Mouse (Mus musculus) thymus, adult 2 months (tissue): ENCODE data around the gene Stk31. TPM values are rescaled to one million over a fixed set of nuclear protein-coding genes. Genes with fewer than 3 reads are reported as not detected.

ENCODE experiments used
- DNase-seq: peaks from one replicate; pipeline ENCODE4 v3.0.0; 2021
- H3K27ac ChIP-seq: fragments of 200-500 bp; 2 replicates; pipeline ENCODE4 v1.5.1; 2012; ENCODE audit warnings: low read length, control low read depth; ENCODE audit not compliant: control insufficient read depth, insufficient read depth
- H3K27me3 ChIP-seq: fragments of 200-500 bp; 2 replicates; pipeline ENCODE4 v1.6.1; 2012; ENCODE audit warnings: mild to moderate bottlenecking, low read length, moderate library complexity, mixed read lengths; ENCODE audit not compliant: control insufficient read depth, insufficient read depth
- H3K36me3 ChIP-seq: fragments of 200-500 bp; 2 replicates; pipeline ENCODE4 v1.6.1; 2012; ENCODE audit warnings: mild to moderate bottlenecking, low read length, moderate library complexity; ENCODE audit not compliant: control insufficient read depth, insufficient read depth
- H3K4me1 ChIP-seq: fragments of 200-500 bp; replicated peaks from 2 replicates; pipeline ENCODE4 v1.6.1; 2012; ENCODE audit warnings: low read length; ENCODE audit not compliant: control insufficient read depth, insufficient read depth
- H3K4me3 ChIP-seq: fragments of 200-500 bp; 2 replicates; pipeline ENCODE4 v1.5.1; 2012; ENCODE audit warnings: mild to moderate bottlenecking, low read length, control low read depth, moderate library complexity; ENCODE audit not compliant: control insufficient read depth, insufficient read depth
- CTCF ChIP-seq: fragments of 200-500 bp; IDR thresholded peaks from 2 replicates; pipeline ENCODE4 v1.5.1; 2012; ENCODE audit warnings: mild to moderate bottlenecking, control low read depth, low read length, moderate library complexity, borderline replicate concordance; ENCODE audit not compliant: control insufficient read depth, poor library complexity, insufficient read depth; ENCODE audit errors: extremely low read depth
- POLR2A ChIP-seq: fragments of 200-500 bp; IDR thresholded peaks from 2 replicates; pipeline ENCODE4 v1.6.1; 2012; ENCODE audit warnings: mild to moderate bottlenecking, low read length, control low read depth, moderate library complexity; ENCODE audit not compliant: control insufficient read depth, poor library complexity, insufficient read depth; ENCODE audit errors: extremely low read depth
- WGBS: fragments of 180-500 bp; shearing (Covaris S2); methylation state at CpG from one replicate; pipeline ENCODE4 v1.1.7; 2018; 5-methylcytosine and 5-hydroxymethylcytosine counted together
- polyA plus RNA-seq: library from polyadenylated mRNA; depleted of rRNA; stranded (reverse); fragments of >200 nt; gene quantifications from 2 replicates; pipeline ENCODE4 v1.2.3, GENCODE M21; 2012; rRNA removed

Gene Stk31
- polyA plus RNA-seq: not detected in 2 replicates

- DNase-seq: no peak
- H3K27me3 ChIP-seq: no peaks in the 10 kb centered on the region
- 96% methylated on average over 34 of the region's 34 CpGs for WGBS
- H3K36me3 ChIP-seq: no peaks in the 10 kb centered on the region
- H3K27ac ChIP-seq: no peak within 1 kb of the TSS
- no peaks in the 10 kb centered on the region for H3K4me1 ChIP-seq
- TF ChIP-seq CTCF: no peak
- no peak for TF ChIP-seq POLR2A
- no peak within 1 kb of the TSS for H3K4me3 ChIP-seq
Observed at GRCm38 (mm10) chr6:49395316-49395715, at the start of gene Stk31. Stk31 (plus strand) TSS chr6:49395604.

GRCm38 (mm10) chr6:49349826-49350225 is 45.6 kb upstream of the Stk31 start:
- Histone ChIP-seq H3K4me3 (no peak overlapping the region), H3K27ac (no peak overlapping the region), H3K36me3 (no peaks in the 10 kb centered on the region), H3K27me3 (no peaks in the 10 kb centered on the region), H3K4me1 (no peaks in the 10 kb centered on the region)
- DNase-seq: no peak
- 93% methylated on average over 7 of the region's 7 CpGs for WGBS
- TF ChIP-seq POLR2A (no peak), CTCF (no peak)

- Histone ChIP-seq H3K36me3 (no peaks in the 10 kb centered on the region), H3K4me3 (no peak overlapping the region), H3K27me3 (no peaks in the 10 kb centered on the region), H3K27ac (no peak overlapping the region), H3K4me1 (no peaks in the 10 kb centered on the region)
- WGBS: 82% methylated on average over 3 of the region's 3 CpGs
- TF ChIP-seq CTCF (no peak), POLR2A (no peak)
- DNase-seq: no peak
Observed at GRCm38 (mm10) chr6:49354613-49355012, 40.8 kb upstream of the Stk31 start.

GRCm38 (mm10) chr6:49355171-49355570 is 40.2 kb upstream of the Stk31 start:
- H3K27me3 ChIP-seq: no peaks in the 10 kb centered on the region
- TF ChIP-seq CTCF (no peak), POLR2A (no peak)
- no peak for DNase-seq
- no peak overlapping the region for H3K4me3 ChIP-seq
- no peak overlapping the region for H3K27ac ChIP-seq
- 86% methylated on average over 4 of the region's 4 CpGs for WGBS
- no peaks in the 10 kb centered on the region for H3K36me3 ChIP-seq
- no peaks in the 10 kb centered on the region for H3K4me1 ChIP-seq

GRCm38 (mm10) chr6:49360420-49360819 is 35.0 kb upstream of the Stk31 start:
- TF ChIP-seq CTCF (no peak), POLR2A (no peak)
- Histone ChIP-seq H3K4me3 (no peak overlapping the region), H3K27me3 (no peaks in the 10 kb centered on the region), H3K27ac (no peak overlapping the region), H3K4me1 (no peaks in the 10 kb centered on the region), H3K36me3 (no peaks in the 10 kb centered on the region)
- DNase-seq: no peak

- 6% methylated on average over 48 of the region's 49 CpGs for WGBS
- peak within 1 kb of the TSS; percentile 13; the same call in 1 of the 2 replicates for H3K27ac ChIP-seq
- H3K36me3 ChIP-seq: no peaks in the 10 kb centered on the region
- peak; percentile 96 for DNase-seq
- TF ChIP-seq CTCF (0 out of 2 replicates have a peak, but pooled peaks have one; percentile 39), POLR2A (peak; percentile 37; the same call in 1 of the 2 replicates)
- no peaks in the 10 kb centered on the region for H3K27me3 ChIP-seq
- peak within 1 kb of the TSS; percentile 59 for H3K4me3 ChIP-seq
- peaks cover 7% of the 10 kb centered on the region for H3K4me1 ChIP-seq
Observed at GRCm38 (mm10) chr6:49367159-49368054, 28.0 kb upstream of the Stk31 start, which contains the start of gene Fam221a. Fam221a (plus strand) TSS chr6:49367739.

- no peak for DNase-seq
Observed at GRCm38 (mm10) chr6:49368212-49368611, 27.2 kb upstream of the Stk31 start.

More at GRCm38 (mm10) chr6:49368212-49368611, 27.2 kb upstream of the Stk31 start:
- Histone ChIP-seq H3K36me3 (no peaks in the 10 kb centered on the region), H3K4me3 (peak overlapping the region; percentile 16), H3K4me1 (peaks cover 7% of the 10 kb centered on the region), H3K27me3 (no peaks in the 10 kb centered on the region), H3K27ac (no peak overlapping the region)
- WGBS: 38% methylated on average over 3 of the region's 3 CpGs
- TF ChIP-seq POLR2A (no peak), CTCF (no peak)
